Mouse (Mus musculus) B cell, adult 62 days (primary cell): Measurements from ENCODE around the gene Gm15448. TPM values are rescaled to one million over a fixed set of nuclear protein-coding genes. Genes with fewer than 3 reads are reported as not detected.

ENCODE experiments used
- total RNA-seq: library from RNA; stranded (reverse); gene quantifications from 4 replicates; pipeline ENCODE4 v1.2.4, GENCODE M21; 2023

Gm15448 gene
- 4.9 to 6.0 TPM (median 5.5 TPM) in 4 replicates for total RNA-seq

GRCm38 (mm10) chr7:3825599-3825998 lies at the start of gene Gm15448:
Gene Gm15448 (minus strand): TSS chr7:3825687.

DNA sequence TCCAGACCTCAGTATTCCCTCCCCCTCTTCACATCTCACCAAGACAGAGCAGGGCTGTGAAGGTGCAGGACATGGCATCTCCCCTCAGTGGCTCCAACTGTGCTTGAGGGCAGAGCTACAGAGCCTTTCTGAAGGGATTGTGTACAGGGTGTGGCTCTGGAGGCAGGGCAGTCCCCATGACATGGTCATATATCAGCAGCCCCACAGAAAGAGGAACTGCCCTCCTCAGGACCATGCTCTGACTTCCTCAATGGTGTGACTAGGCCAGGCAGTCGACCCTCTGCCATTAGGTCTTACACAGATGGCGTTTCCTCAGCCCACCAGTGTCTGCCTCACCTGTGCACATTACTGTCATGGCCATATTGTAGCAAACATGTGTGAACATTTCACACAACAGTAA lies 19.5 kb upstream of the Gm15448 start, which contains the start of gene Pira2:
TSS of gene Pira2 (minus strand) at position 101 of the 400 bp plus-strand sequence.

Other genes with a start within 250 kb of the Gm15448 start
- gene Oscar, start 209.5 kb downstream of the Gm15448 start, total RNA-seq = not detected in 4 replicates
- gene Ndufa3, start 208.3 kb downstream of the Gm15448 start, total RNA-seq = 289 to 309 TPM (median 297 TPM) in 4 replicates
- gene Tfpt, start 195.8 kb downstream of the Gm15448 start, total RNA-seq = 15.3 to 24.5 TPM (median 22.4 TPM) in 4 replicates
- gene Prpf31, start 195.7 kb downstream of the Gm15448 start, total RNA-seq = 66.4 to 73.4 TPM (median 68.2 TPM) in 4 replicates
- gene Cnot3, start 180.4 kb downstream of the Gm15448 start, total RNA-seq = 110 to 131 TPM (median 116 TPM) in 4 replicates
- gene Leng1, start 159.8 kb downstream of the Gm15448 start, total RNA-seq = 9.0 to 9.6 TPM (median 9.2 TPM) in 4 replicates
- 5.6 to 7.9 TPM (median 7.5 TPM) in 4 replicates for gene Tmc4, start 148.1 kb downstream of the Gm15448 start, total RNA-seq
- 26.1 to 32.4 TPM (median 27.7 TPM) in 4 replicates for gene Tsen34, start 132.8 kb downstream of the Gm15448 start, total RNA-seq
- gene Mboat7, start 132.2 kb downstream of the Gm15448 start, total RNA-seq = 52.2 to 75.5 TPM (median 60.4 TPM) in 4 replicates
- gene Rps9, start 121.7 kb downstream of the Gm15448 start, total RNA-seq = 2,060 to 2,163 TPM (median 2,115 TPM) in 4 replicates
- gene Pirb, start 105.3 kb downstream of the Gm15448 start, total RNA-seq = 28.8 to 32.5 TPM (median 30.1 TPM) in 4 replicates
- 7.0 to 9.8 TPM (median 9.1 TPM) in 4 replicates for gene Pira2, start 19.4 kb upstream of the Gm15448 start, total RNA-seq
- 3.1 to 5.6 TPM (median 4.3 TPM) in 4 replicates for gene Gm14548, start 72.4 kb upstream of the Gm15448 start, total RNA-seq
- gene Lilra6, start 89.8 kb upstream of the Gm15448 start, total RNA-seq = 3.9 to 5.4 TPM (median 4.3 TPM) in 4 replicates
- 9.7 to 10.4 TPM (median 9.8 TPM) in 4 replicates for gene Lair1, start 237.5 kb upstream of the Gm15448 start, total RNA-seq